Mouse (Mus musculus) lung, postnatal 0 days (tissue): ENCODE measurements around the gene Fam120b. TPM values are rescaled to one million over a fixed set of nuclear protein-coding genes. Genes with fewer than 3 reads are reported as not detected.

ENCODE experiments used
- ATAC-seq: fragments of 200-750 bp; cut with Nextera tagmentation; 2 replicates; pipeline ENCODE4 v1.8.0; 2017; ENCODE audit warnings: moderate library complexity
- DNase-seq: peaks from one replicate; pipeline ENCODE4 v3.0.0-alpha.2; 2016; ENCODE audit warnings: low spot score
- H3K27ac ChIP-seq: fragments of 300-500 bp; sonication (generic); 2 replicates; pipeline ENCODE4 v1.5.1; 2014; ENCODE audit warnings: antibody characterized with exemption, mild to moderate bottlenecking, low read length, mixed read lengths
- H3K27me3 ChIP-seq: fragments of 300-500 bp; sonication (generic); replicated peaks from 2 replicates; pipeline ENCODE4 v1.6.1; 2014; ENCODE audit warnings: low read length, mixed read lengths; ENCODE audit not compliant: insufficient read depth
- H3K36me3 ChIP-seq: fragments of 300-500 bp; sonication (generic); 2 replicates; pipeline ENCODE4 v1.6.1; 2014; ENCODE audit warnings: low read length, mixed read lengths; ENCODE audit not compliant: insufficient read depth
- H3K4me1 ChIP-seq: fragments of 300-500 bp; sonication (generic); 2 replicates; pipeline ENCODE4 v1.6.1; 2014; ENCODE audit warnings: antibody characterized with exemption, low read depth, low read length, mixed read lengths; ENCODE audit not compliant: insufficient read depth
- H3K4me2 ChIP-seq: fragments of 300-500 bp; sonication (generic); replicated peaks from 2 replicates; pipeline ENCODE4 v1.6.1; 2014; ENCODE audit warnings: low read depth, mild to moderate bottlenecking, low read length, moderate library complexity, mixed read lengths
- H3K4me3 ChIP-seq: fragments of 300-500 bp; sonication (generic); 2 replicates; pipeline ENCODE4 v1.5.1; 2014; ENCODE audit warnings: low read depth, low read length
- H3K9ac ChIP-seq: fragments of 300-500 bp; sonication (generic); replicated peaks from 2 replicates; pipeline ENCODE4 v1.6.1; 2014; ENCODE audit warnings: low read depth, mild to moderate bottlenecking
- H3K9me3 ChIP-seq: fragments of 300-500 bp; sonication (generic); 2 replicates; pipeline ENCODE4 v1.6.1; 2016; ENCODE audit warnings: low read length, mixed read lengths
- CTCF ChIP-seq: IDR thresholded peaks from 2 replicates; pipeline ENCODE4 v1.5.1; 2016; ENCODE audit warnings: antibody characterized with exemption, mild to moderate bottlenecking
- EP300 ChIP-seq: IDR thresholded peaks from 2 replicates; pipeline ENCODE4 v1.6.1; 2016; ENCODE audit warnings: antibody characterized with exemption, mild to moderate bottlenecking, control low read depth
- WGBS: fragments of 180-500 bp; shearing (Covaris S2); extraction: QIAGEN DNeasy Blood & Tissue Kit; methylation state at CpG from one replicate; pipeline ENCODE4 v1.1.7; 2014; 5-methylcytosine and 5-hydroxymethylcytosine counted together
- polyA plus RNA-seq: library from polyadenylated mRNA; unstranded; fragments of >200 nt; fragmentation: Nextera tagmentation; extraction: Ambion mirVana; gene quantifications from 2 replicates; pipeline ENCODE4 v1.2.1, GENCODE M21; 2015

The Fam120b gene
- polyA plus RNA-seq, 1 experiment from 2014 or later = 11.2 TPM

DNA sequence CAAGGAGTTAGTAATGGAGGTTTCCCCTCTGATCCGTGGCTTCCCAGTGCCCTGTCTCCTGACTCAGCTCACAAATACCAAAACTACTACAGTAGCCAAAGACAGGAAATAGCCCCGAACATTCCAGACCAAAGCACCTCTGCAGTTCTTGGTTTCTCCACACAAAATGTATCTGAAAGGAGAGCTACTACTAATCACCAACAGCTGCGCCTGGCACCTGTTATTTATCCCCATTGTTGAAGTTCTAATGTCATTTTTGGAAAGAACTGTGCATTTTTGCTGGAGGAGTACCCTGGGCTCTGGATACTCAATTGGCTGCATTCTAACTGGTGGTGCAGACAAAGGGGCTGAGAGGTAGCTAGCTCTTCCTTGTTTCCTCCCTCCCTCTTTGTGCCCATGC is 38.9 kb upstream of the Fam120b start:
- Histone ChIP-seq H3K4me1 (no peaks in the 10 kb centered on the region), H3K4me2 (no peak overlapping the region), H3K9ac (no peak overlapping the region), H3K36me3 (no peaks in the 10 kb centered on the region), H3K27me3 (no peaks in the 10 kb centered on the region), H3K4me3 (no peak overlapping the region), H3K27ac (no peak overlapping the region), H3K9me3 (no peaks in the 10 kb centered on the region)
- TF ChIP-seq EP300 (no peak), CTCF (no peak)
- no peak for DNase-seq
- ATAC-seq = no peak
- 58% methylated on average over 3 of the region's 3 CpGs for WGBS

DNA sequence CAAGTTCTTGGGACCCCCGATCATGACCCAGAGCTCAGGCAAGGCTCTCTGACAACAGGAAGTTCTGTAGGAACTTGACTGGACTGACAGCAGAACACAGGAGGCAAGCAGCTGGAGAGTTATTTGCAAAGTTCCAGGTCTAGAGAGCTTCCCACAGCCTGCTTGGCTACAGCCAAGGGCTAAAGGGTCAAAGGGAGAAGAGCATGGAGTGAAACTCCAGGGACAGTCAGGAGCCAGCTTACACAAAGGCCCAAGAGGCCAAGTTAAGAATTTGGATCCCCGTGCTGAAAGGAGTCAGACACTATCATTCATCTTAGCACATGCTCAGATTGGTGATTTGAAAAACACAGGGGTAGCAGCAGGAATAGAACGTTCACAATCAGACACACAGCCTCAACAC is 32.3 kb upstream of the Fam120b start:
- TF ChIP-seq CTCF (no peak), EP300 (no peak)
- Histone ChIP-seq H3K27ac (no peak overlapping the region), H3K9me3 (no peaks in the 10 kb centered on the region), H3K9ac (no peak overlapping the region), H3K27me3 (no peaks in the 10 kb centered on the region), H3K4me1 (no peaks in the 10 kb centered on the region), H3K4me3 (no peak overlapping the region), H3K36me3 (peaks cover 3% of the 10 kb centered on the region; the same call in 1 of the 2 replicates), H3K4me2 (no peak overlapping the region)
- ATAC-seq (no peak), DNase-seq (no peak)
- WGBS = 43% methylated on average over 3 of the region's 3 CpGs

DNA sequence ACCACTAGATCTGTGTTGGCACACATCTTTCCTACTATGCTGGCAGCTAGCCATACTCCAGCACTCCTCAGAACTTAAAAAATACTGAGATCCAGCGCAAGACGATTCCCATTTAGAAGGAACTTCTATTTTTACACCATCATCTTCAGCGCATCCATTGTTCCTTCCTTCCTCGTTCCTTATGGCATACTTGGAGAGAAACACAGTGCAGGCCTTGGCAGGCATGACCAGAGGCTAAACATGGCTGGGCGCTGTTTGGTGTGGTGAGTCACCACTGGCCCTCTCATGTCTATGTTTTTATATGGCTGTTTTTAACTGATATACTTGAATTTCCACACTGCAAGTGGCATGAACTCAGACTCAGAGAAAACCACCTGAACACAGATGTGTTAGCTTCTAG is 30.4 kb upstream of the Fam120b start:
- no peak overlapping the region for H3K4me2 ChIP-seq
- 37% methylated on average over 5 of the region's 5 CpGs for WGBS
- H3K4me3 ChIP-seq = no peak overlapping the region
- peak; percentile 72 for ATAC-seq
- TF ChIP-seq EP300 = no peak
- peak; percentile 52 for DNase-seq
- H3K9me3 ChIP-seq = no peaks in the 10 kb centered on the region
- no peak overlapping the region for H3K9ac ChIP-seq
- peaks cover 3% of the 10 kb centered on the region; the same call in 1 of the 2 replicates for H3K36me3 ChIP-seq
- no peaks in the 10 kb centered on the region for H3K4me1 ChIP-seq
- no peaks in the 10 kb centered on the region for H3K27me3 ChIP-seq
- no peak overlapping the region for H3K27ac ChIP-seq

DNA sequence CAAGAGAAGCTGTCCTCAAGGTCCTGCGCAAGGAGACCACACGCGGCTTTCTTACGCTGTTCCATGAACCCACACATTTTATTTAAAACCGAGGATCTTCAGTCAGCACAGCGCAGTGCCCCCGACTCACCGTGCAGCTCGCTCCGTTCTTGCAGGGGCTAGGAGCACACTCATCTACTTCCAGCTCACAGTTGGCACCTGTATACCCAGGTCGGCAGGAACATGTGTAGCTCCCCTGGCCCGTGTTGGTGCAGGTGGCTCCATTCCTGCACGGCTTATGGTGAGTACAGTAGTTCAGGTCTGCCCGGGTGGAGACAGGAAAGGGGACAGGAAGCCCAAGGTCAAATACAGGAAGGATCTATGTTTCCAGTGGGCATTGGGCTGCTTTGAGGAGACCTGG is 25.6 kb upstream of the Fam120b start:
- no peaks in the 10 kb centered on the region for H3K9me3 ChIP-seq
- TF ChIP-seq CTCF = no peak
- no peak for TF ChIP-seq EP300
- H3K4me1 ChIP-seq = peaks cover 6% of the 10 kb centered on the region; the same call in 1 of the 2 replicates
- no peak overlapping the region for H3K4me3 ChIP-seq
- ATAC-seq = no peak
- no peak for DNase-seq
- H3K27ac ChIP-seq = no peak overlapping the region
- no peak overlapping the region for H3K9ac ChIP-seq
- peaks cover 15% of the 10 kb centered on the region for H3K27me3 ChIP-seq
- H3K4me2 ChIP-seq = no peak overlapping the region
- peaks cover 3% of the 10 kb centered on the region; the same call in 1 of the 2 replicates for H3K36me3 ChIP-seq
- WGBS = 83% methylated on average over 14 of the region's 14 CpGs

DNA sequence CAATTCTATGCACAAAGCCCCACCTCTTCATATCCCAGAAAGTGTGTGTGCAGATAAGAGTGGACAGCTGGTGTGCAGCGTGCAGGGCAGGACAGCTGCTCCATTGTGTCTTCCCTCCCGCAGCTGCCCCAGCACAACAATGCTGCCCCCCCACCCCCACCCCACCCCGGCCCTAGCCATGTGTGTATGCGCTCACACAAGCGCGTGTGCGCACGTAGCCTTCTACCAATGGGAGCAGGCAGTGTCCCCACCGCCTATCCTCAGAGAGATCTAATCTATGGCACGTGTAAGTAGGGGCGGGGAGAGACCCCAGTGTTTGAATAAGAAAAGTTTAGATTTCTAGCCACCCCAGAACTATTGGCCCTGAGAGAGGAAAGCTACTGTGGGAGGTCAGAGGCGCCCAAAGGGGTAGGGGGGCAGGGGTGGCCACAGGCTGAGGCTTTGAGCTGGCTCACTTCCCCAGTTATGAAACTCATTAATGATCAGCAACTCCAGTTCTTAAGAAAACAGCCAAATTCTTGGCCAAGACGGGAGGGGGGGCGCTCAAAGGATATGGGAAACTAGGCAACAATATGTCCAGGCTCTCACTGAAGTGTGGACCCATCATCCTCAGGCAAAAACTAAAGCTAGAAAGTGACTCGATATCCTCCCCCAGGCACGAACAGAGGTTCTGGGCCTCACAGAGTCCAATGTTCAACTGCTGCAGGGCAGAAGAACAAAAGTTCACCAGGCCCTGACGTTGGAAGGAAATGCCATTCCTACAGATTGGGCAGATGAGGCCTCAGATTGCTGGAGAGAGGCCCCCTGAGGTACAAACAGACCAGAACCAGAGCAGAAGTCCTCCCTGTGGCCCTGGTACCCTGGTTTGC is 23.8 kb upstream of the Fam120b start:
- Histone ChIP-seq H3K27ac (peak overlapping the region; percentile 20; the same call in 1 of the 2 replicates), H3K4me3 (no peak overlapping the region), H3K36me3 (peaks cover 3% of the 10 kb centered on the region; the same call in 1 of the 2 replicates), H3K9me3 (no peaks in the 10 kb centered on the region), H3K27me3 (peaks cover 19% of the 10 kb centered on the region), H3K9ac (0 out of 2 replicates have a peak overlapping the region, but pooled peaks have one; percentile 12), H3K4me1 (peaks cover 6% of the 10 kb centered on the region; the same call in 1 of the 2 replicates), H3K4me2 (peak overlapping the region; percentile 99)
- WGBS = 25% methylated on average over 17 of the region's 17 CpGs
- TF ChIP-seq EP300 = no peak
- no peak for TF ChIP-seq CTCF
- DNase-seq = peak; percentile 43
- peak; percentile 41 for ATAC-seq

DNA sequence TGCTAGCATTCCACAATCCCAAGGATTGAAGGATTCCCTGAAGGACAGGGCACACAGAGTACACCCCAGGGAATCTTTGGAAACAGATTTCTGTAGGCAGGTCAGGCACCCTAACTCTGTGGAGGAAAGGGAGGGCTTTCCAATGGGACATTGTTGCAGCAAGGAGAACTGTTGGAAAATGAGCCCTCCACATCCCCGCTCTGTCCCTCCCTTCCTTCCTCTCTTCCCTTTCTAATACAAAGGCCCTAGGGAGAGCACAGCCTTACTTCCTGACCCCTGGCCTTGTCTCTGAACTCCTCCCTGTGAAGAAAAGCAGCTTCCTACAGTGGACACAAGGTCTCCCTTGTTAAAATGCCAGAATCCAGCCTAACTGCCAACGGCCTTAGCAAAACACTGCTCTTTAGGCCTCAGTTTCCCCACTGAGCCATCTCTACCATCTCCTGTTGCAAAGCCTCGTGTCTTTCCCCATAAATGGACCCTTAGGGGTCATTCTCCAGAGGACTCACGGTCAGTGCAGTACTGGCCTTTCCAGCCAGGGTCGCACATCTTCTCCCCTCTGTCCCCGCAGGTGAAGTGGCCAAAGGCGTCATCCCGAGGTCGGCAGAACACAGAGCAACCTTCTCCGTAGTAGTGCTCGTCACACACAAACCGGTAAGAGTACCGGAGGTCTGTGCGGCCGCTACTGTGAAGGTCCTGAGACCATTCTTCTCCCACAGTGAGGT is 22.9 kb upstream of the Fam120b start:
- Histone ChIP-seq H3K9ac (no peak overlapping the region), H3K36me3 (no peaks in the 10 kb centered on the region), H3K27ac (peak overlapping the region; percentile 20; the same call in 1 of the 2 replicates), H3K4me1 (peaks cover 6% of the 10 kb centered on the region; the same call in 1 of the 2 replicates), H3K4me2 (peak overlapping the region; percentile 99), H3K4me3 (peak overlapping the region; percentile 69), H3K9me3 (no peaks in the 10 kb centered on the region), H3K27me3 (peaks cover 19% of the 10 kb centered on the region)
- ATAC-seq = peak; percentile 36; the same call in 1 of the 2 replicates
- DNase-seq = peak; percentile 43
- TF ChIP-seq CTCF (no peak), EP300 (no peak)
- WGBS = 64% methylated on average over 15 of the region's 15 CpGs
